Mouse (Mus musculus) spleen, postnatal 14 days (tissue): ENCODE measurements around the gene Atox1.
"Not testable (repeated sequence)": the region's sequence is repeated elsewhere in the genome, so short reads cannot be mapped to it uniquely, and the experiment has no call there.

Source experiments
- DNase-seq, 2 experiments: peaks; one replicate each; pipeline ENCODE4 v3.0.0; 2021 to 2022; ENCODE audit warnings: low spot score in 2 of 2

The Atox1 gene

GRCm38 (mm10) chr11:55450311-55450710 is 10.7 kb downstream of the Atox1 start:
- no peak for DNase-seq

GRCm38 (mm10) chr11:55449531-55449930 is 11.5 kb downstream of the Atox1 start:
- no peak for DNase-seq

- peak in 1 of 2 experiments; percentile 48 for DNase-seq
These were observed 14.5 kb downstream of the Atox1 start for GRCm38 (mm10) chr11:55446579-55446978.

GRCm38 (mm10) chr11:55444772-55445171 is 16.3 kb downstream of the Atox1 start:
- no peak for DNase-seq

DNA sequence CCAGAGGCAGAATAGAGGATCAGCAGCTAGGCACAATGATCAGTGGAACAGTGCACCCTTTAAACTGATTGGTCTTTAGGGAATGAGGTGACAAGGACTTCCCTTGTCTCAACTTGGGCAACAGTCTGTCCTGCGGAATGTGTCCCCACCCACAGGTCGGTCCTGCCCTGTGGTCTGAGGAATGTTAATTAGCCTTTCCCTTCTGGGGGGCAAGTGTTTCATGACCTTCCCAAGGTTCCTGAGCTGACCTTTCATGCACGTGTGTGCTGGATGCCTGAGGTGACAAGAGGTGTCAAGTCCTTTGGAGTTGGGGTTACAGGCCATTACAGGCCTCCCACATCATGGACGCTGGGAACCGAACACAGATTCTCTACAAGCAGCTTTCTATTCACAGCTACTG is 21.3 kb downstream of the Atox1 start:
- DNase-seq, result no peak

GRCm38 (mm10) chr11:55438031-55438430 is 23.0 kb downstream of the Atox1 start:
- no peak for DNase-seq

DNA sequence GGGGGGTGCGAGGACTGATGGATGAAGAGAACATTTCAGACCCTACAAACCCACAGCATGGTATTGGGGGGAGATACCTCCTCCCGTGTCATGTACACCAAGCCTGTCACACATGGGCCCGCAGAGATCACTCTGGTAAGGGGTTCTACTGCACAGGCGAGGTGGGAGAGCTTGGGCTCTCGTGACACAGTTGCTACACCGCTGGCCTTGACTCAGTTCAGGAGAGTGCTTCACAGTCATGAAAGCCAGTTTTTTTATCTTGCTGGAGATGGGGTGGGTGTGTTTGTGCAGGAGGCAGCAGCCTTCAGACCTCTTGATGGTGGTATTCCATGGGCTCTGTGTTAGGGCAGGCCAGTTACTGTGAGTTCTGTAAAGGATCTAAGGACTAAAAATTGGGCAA is 24.9 kb downstream of the Atox1 start:
- no peak for DNase-seq

- DNase-seq, result no peak
These were observed 28.1 kb downstream of the Atox1 start for GRCm38 (mm10) chr11:55432981-55433380.

- DNase-seq, result no peak
These were observed 31.1 kb downstream of the Atox1 start for GRCm38 (mm10) chr11:55429973-55430372.

- no peak for DNase-seq
These were observed 32.6 kb downstream of the Atox1 start for GRCm38 (mm10) chr11:55428186-55429012.

- no peak for DNase-seq
These were observed 36.2 kb downstream of the Atox1 start for GRCm38 (mm10) chr11:55424746-55425360.

- DNase-seq, result no peak
These were observed 37.3 kb downstream of the Atox1 start for GRCm38 (mm10) chr11:55423756-55424155.

DNA sequence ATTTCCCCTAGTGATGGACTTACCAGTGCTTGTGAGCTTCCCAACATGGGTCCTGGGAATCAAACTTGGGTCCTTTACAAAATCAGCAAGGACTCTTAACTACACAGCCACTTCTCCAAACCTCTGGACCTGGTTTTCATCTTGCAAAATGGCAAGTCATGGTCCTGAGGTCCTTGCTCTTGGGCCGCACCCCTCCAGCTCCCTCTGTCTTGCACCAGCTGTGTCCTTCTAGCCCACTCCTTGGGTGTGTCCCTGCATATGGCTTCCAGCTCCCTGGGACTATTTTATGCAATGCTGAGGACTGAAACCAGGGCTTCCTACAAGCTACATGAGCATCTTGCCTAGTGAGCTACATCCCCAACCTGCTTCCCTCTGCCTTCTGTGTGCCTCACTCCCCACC is 38.1 kb downstream of the Atox1 start, which contains the start of gene Sparc:
Sparc (minus strand) TSS at position 206 of the 400 bp plus-strand sequence.
- no peak for DNase-seq

GRCm38 (mm10) chr11:55419678-55420307 is 41.2 kb downstream of the Atox1 start:
- DNase-seq, result no peak

GRCm38 (mm10) chr11:55419296-55419677 is 41.8 kb downstream of the Atox1 start:
- DNase-seq, result no peak

DNA sequence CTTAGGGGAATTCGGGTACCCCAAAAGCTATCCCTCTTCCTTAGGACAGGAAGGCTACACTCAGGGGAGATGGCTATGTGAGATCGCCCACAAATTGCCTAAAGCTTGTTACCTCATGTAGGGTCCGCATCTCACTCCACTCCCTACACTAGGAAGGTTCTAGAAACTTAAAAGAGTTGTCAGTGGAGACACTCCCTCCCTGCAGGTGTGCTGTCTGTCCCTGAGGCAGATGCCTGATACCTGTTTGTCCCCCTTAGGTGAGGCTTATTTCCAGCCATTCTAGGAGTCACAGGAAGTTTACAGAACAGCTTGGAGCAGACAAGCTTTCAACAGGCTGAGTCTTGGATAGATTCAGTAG is 42.4 kb downstream of the Atox1 start:
- DNase-seq, result no peak

DNA sequence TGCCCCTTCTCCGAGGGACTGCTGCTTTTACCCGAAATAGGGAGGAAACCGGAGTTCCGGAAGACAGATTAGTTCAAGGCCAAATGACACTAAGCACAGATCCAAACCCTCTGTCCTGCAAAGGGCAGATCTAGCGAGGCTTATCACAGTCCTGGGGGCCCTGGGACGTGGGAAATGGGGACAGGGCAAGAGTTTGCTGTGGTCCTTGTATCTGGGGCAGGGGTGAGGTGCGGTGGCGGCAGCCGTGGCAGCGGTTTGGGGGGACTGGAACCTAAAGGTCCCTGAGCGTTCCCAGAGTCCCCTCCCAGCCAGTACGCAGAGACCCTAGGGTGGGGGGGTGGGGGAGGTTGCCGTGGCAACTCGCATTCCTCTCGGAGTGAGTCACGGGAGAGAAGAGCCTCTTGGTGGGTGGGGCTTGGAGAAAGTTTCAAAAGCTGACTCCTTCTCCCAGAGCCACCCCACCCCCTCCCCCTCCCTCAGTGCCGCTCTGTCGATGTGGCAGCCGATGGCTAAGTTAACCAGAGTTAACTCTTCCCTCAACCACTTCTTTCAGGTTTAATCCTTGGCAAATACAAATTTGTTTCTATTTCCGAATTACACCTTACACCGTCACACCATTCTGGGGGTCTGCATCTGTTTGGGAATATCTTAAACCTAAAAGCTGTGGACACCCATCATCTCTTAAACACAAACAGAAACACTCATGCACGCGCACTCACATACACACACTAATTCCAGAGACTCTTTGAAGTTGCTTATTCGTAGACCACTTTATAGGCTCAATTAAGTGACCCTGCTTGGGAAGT is 42.9 kb downstream of the Atox1 start:
- DNase-seq, result no peak

- no peak for DNase-seq
These were observed 44.3 kb downstream of the Atox1 start for GRCm38 (mm10) chr11:55416609-55417265.

GRCm38 (mm10) chr11:55415731-55416130 is 45.3 kb downstream of the Atox1 start:
- not testable (repeated sequence) for DNase-seq

DNA sequence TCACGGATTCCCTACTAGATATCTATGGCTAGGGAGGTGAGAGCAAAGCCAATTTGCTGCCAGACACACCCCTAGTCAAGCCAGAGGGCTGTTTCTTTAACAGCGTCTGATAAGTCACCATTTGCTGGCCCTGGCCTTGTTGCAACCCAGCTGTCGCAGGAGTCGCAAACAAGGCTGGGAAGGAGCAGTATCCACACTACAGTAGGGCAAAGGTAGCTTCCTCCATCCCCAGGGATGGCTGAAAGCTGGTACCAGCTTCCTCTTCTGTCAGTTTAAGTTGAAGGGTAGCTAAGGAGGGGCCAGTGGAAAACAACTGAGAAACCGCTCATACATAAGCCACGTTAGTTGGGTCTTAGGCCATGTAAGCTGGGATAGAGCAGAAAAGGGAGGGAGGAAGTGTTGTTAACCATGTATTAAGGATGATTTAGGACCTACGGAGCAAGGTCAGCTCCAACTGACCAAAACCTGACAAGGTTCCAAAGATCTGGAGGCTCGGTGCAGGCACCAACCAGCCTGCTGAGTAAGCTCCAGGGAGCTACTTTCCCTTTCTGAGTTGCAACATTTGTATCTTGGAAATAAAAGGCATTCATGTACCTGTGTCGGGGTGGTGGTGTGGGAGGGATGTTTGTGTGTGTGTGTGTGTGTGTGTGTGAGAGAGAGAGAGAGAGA is 45.9 kb downstream of the Atox1 start:
- DNase-seq, result no peak

- no peak for DNase-seq
These were observed 46.7 kb downstream of the Atox1 start for GRCm38 (mm10) chr11:55414314-55414713.
